Mouse (Mus musculus) heart, postnatal 14 days (tissue): ENCODE results near the gene 1110065P20Rik. TPM values are rescaled to one million over a fixed set of nuclear protein-coding genes. Genes with fewer than 3 reads are reported as not detected.
A peak's percentile ranks its signal among the peaks of the same experiment; 100 is the strongest.

Source experiments
- DNase-seq, 2 experiments: peaks; one replicate each; pipeline ENCODE4 v3.0.0; 2021 to 2022
- intact Hi-C: fragments of 180-260 bp; cut with DNase I; formaldehyde crosslinking; loops from one replicate; pipeline ENCODE4 v1.15.1; 2025
- long read RNA-seq, 2 experiments: library from polyadenylated mRNA; stranded (forward); transcript quantifications; one replicate each; pipeline ENCODE4 v2.0.0; 2021
- total RNA-seq, 2 experiments: library from RNA; stranded (reverse); gene quantifications; 2 replicates each; pipeline ENCODE4 v1.2.3; 2021

The 1110065P20Rik gene
- total RNA-seq = 10 to 100 TPM; 23.9 to 24.8 TPM
- long read RNA-seq, experiment 1, transcript 1110065P20Rik-202 (3 exons, 761 nt) = minor isoform, 5 of 22 reads
- long read RNA-seq, experiment 1, transcript 1110065P20Rik-204 (3 exons, 762 nt) = major isoform, 10 of 22 reads
- long read RNA-seq, experiment 1, partial matches to known transcripts = 0 of 22 reads
- long read RNA-seq, experiment 1, other reads (novel, unspliced or antisense) = 1 of 22 reads
- long read RNA-seq, experiment 2, transcript 1110065P20Rik-203 (2 exons, 659 nt) = major isoform, 6 of 22 reads
- long read RNA-seq, experiment 2, transcript 1110065P20Rik-204 (3 exons, 762 nt) = minor isoform, 5 of 22 reads
- long read RNA-seq, experiment 2, partial matches to known transcripts = 0 of 22 reads
- long read RNA-seq, experiment 2, other reads (novel, unspliced or antisense) = 2 of 22 reads

DNA sequence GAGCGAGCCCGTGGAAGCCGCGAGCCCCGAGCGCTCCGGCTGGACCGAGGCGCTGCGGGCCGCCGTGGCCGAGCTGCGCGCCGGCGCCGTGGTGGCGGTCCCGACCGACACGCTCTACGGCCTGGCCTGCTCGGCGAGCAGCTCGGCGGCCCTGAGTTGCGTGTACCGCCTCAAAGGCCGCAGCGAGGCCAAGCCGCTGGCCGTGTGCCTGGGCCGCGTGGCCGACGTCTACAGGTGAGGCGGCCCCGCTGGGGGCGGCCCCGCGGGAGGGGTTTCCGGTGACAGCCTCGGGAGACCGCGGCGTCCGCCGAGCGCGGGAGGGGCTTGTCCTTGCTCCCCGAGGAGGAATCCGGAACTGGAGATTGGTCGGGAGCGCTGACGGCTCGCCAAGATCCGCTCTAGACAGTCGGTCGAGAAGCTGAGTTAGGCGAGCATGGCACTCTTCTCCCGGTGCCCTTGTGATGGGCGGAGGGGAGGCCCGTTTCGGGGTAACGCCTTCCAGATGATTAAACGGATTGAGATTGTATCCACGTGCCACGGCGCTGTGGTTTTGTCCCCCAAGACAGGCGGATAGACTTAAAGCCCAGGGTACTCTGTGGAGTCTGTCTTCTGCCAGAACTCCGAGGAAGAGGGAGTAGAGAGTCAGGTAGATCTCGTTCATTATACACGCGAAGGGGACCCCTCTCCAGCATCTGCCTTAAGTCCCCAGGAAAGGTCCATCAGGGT, at the start of gene 1110065P20Rik:
Gene 1110065P20Rik, minus strand, starts transcription at position 264 of the 726 bp plus-strand sequence.
- intact Hi-C loops = loop anchor here (5.0 to 10.0 kb wide), 2 partner anchors 86 to 214 kb away; partner anchors contain the start of genes 9930104L06Rik, Cdca8, Dnali1 and Snip1
- DNase-seq = peak; percentile 77 to 80

GRCm38 (mm10) chr4:124899906-124900305, 48.9 kb upstream of the 1110065P20Rik start:
- intact Hi-C loops = no loop called here
- DNase-seq = no peak

DNA sequence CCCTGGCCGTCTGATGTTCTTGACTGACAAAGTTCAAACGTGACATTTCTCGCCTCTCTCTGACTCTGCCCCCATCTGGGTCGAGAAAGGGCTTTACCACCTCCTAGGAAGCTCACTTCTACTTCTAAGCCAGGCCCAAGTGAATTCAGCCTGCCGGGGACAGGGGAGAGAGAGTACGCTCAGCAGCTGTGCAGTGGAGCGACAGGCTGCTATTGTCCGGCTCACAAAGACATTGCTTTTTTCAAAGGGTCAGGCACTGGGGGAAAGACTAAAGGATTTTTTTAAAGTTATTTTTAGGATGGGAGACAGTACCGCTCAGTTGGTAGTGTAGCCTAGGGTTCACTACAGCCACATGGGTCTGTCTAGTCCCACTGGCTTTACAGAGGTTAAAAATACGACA, 47.4 kb upstream of the 1110065P20Rik start:
- DNase-seq = no peak
- intact Hi-C loops = no loop called here

- peak in 1 of 2 experiments; percentile 3 for DNase-seq
- intact Hi-C loops = no loop called here
Observed at GRCm38 (mm10) chr4:124894508-124895428, 43.8 kb upstream of the 1110065P20Rik start.

DNA sequence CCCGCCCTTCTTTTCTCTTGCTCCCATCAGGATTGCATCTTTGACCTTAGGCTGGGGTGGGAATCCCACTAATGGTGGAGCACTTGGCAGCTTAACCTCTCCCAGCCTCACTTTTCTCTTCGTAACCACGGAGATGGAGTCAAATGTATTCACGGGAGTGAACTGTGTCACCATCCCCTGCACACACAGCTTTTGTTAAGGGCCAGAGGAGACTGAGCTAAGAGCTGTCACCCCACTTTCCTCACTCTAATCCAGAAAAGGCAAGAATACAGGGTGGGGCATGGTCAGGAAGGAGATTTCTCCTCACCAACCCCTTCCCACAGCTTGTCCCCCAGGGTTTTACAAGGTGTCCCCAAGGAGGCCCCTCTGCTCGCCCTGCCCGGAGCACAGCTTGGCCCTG, 42.8 kb upstream of the 1110065P20Rik start:
- intact Hi-C loops = no loop called here
- no peak for DNase-seq

DNA sequence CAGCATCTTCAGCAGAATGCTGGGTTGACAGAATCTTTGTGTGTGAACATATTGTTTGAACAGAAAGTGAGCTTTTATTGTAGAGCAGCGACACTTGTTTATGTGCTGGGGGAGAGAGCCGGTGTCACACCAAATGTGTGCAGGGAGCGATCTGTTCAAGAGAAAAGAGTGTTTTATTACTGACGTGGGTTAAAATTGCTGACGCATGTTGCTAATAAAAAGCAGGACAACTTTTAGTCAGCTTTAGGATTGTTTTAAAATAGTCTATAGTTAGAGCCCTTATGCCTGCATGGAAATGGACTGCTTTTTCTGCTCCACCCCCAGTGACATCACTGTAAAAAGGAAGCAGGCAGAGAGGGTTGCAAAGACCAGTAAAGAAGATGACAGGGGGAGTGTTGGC, 39.8 kb upstream of the 1110065P20Rik start:
- intact Hi-C loops = no loop called here
- no peak for DNase-seq

- DNase-seq = no peak
- intact Hi-C loops = no loop called here
Observed at GRCm38 (mm10) chr4:124889935-124890334, 38.9 kb upstream of the 1110065P20Rik start.

GRCm38 (mm10) chr4:124888702-124889101, 37.7 kb upstream of the 1110065P20Rik start:
- DNase-seq = no peak
- intact Hi-C loops = no loop called here

GRCm38 (mm10) chr4:124882151-124882729, 31.2 kb upstream of the 1110065P20Rik start:
- intact Hi-C loops = no loop called here
- peak; percentile 56 to 66 for DNase-seq

DNA sequence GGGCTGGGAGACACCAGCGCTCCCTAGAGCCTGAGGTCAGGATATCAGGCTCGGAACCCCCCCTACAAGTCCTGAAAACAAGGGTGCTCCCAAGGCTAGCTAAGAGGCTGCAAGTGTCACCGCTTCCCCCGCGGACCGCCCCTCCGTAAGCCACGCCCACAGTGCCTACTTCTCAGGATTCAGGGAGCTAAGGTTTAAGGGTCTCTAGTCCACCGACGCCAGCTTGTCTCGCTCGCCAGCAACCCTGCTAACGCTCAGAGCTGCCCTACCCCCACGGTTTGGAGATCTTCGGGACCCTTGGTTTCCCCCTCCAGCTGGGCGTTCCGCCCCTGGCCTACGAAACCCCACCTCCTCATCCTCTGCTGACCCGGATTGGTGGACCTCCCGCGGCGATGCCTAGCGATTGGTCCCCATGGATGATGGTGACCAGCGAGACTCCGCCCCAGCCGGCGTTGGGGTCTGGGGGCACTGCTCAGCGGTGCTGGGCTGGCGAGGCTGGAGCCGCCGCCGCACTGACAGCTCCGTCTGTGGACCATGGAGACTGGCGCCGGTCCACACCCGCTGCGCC, 30.4 kb upstream of the 1110065P20Rik start:
- no peak for DNase-seq
- intact Hi-C loops = no loop called here

GRCm38 (mm10) chr4:124880599-124880998, 29.6 kb upstream of the 1110065P20Rik start, which contains the start of gene Epha10:
Epha10 (plus strand) TSS chr4:124880899.
- intact Hi-C loops = no loop called here
- DNase-seq = no peak

- no peak for DNase-seq
- intact Hi-C loops = no loop called here
Observed at GRCm38 (mm10) chr4:124872719-124873118, 21.7 kb upstream of the 1110065P20Rik start.

- intact Hi-C loops = no loop called here
- no peak for DNase-seq
Observed at GRCm38 (mm10) chr4:124861283-124862188, 10.5 kb upstream of the 1110065P20Rik start, which contains the start of gene Maneal. Maneal (minus strand) TSS chr4:124862171.

DNA sequence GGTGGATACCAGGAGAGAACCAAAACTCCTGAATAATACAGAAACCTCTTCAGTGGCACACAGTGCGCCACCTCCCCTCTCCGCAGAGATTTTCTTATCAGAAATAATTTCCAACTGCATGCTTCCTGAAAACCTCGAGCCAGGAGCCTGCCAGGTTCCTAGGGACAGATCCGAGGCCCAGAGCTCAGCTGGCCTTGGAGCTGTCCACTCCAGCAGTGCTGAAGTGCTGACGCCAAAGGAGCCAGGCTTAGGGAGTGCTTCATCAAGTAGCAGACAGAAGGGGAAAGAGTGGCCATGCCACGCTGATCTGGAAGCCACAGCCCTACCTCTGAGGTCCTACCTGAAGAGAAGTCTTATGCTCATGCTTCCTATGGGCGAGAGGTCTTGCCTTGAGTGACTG, 9.4 kb upstream of the 1110065P20Rik start:
- DNase-seq = peak; percentile 78 to 87
- intact Hi-C loops = no loop called here

DNA sequence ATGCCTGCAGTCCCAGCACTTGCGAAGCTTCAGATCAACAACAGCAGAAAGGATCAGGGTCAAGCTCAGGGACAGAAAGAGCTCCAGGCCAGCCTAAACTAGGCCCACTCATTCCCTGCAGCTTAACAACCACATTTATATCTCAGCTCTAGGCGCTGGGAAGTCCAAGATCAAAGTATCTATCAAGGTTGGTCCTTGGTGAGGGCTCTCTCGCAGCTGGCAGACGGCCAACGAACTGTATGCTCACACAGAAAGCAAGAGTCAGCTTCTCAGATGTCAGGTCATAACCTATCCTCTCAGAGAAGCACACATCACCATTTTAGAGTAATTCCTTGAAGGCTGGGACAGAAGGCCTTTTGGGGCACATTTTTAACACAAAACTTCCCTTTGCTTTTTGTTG, 7.4 kb upstream of the 1110065P20Rik start:
- intact Hi-C loops = loop anchor here (10.0 kb wide), 1 partner anchor 206 kb away; the partner anchor contains the start of genes Dnali1 and Snip1
- no peak for DNase-seq

DNA sequence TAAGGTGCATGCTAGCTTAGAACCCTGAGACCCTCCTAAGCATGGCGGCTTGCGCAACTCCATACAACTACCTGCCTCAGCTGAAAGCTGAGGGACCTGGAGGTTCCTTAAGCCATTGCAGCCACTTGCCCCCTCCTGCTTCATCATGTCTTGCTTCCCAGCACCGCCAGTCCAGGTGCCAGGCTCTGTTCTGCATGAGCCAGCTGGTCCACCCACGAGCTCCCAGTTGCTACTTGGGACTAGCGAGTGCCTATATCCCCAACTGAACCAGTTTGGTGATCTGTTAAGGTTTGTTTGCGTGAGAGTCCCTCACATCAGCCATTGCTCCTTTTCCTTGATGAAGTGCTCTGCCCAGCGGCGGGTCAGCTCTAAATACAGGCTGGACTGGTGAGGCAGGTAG, 5.3 kb upstream of the 1110065P20Rik start:
- intact Hi-C loops = loop anchor here (10.0 kb wide), 1 partner anchor 209 kb away; the partner anchor contains the start of genes Dnali1 and Snip1
- DNase-seq = no peak

- intact Hi-C loops = loop anchor here (5.0 to 10.0 kb wide), 2 partner anchors 87 to 214 kb away; partner anchors contain the start of genes 9930104L06Rik, Cdca8, Dnali1 and Snip1
- peak; percentile 96 for DNase-seq
Observed at GRCm38 (mm10) chr4:124850261-124850913, 609 bp downstream of the 1110065P20Rik start, which contains the start of gene Yrdc. Yrdc (plus strand) TSS chr4:124850679.
